Comparison of ENCODE assay signal across 24 mouse cellular contexts in genomic region chr10:62013190-62013589, GRCm38 (mm10). TPM values are rescaled to one million over a fixed set of nuclear protein-coding genes. Genes with fewer than 3 reads are reported as not detected.
A peak's percentile ranks its signal among the peaks of the same experiment; 100 is the strongest.
DNase-seq lines count a peak whose midpoint lies in the region; ATAC-seq lines count a peak whose summit lies in the region.
"Had no signal": no experiment of that assay in that cellular context is flagged by ENCODE, and none has a peak within 500 bp of the region (broad histone marks: within the 10 kb centered on the region; RNA-seq: fewer than 3 reads in every experiment).

No protein-coding gene starts in this region.

- H3K36me3 ChIP-seq in intestine, embryonic 16.5 days (ENCODE audit: control insufficient read depth, insufficient read depth, low read length), result no peaks in the 10 kb centered on the region
- H3K36me3 ChIP-seq: embryonic facial prominence, embryonic 13.5 days; embryonic facial prominence, embryonic 15.5 days; forebrain, embryonic 10.5 days; forebrain, embryonic 12.5 days; G1E had no signal

- no peak overlapping the region for H3K27ac ChIP-seq in intestine, embryonic 16.5 days (ENCODE audit: low read length)
- H3K27ac ChIP-seq: embryonic facial prominence, embryonic 13.5 days; embryonic facial prominence, embryonic 15.5 days; forebrain, embryonic 10.5 days; forebrain, embryonic 12.5 days had no signal

- no peak overlapping the region for H3K4me2 ChIP-seq in intestine, embryonic 16.5 days (ENCODE audit: low read depth, low read length)
- H3K4me2 ChIP-seq: embryonic facial prominence, embryonic 13.5 days; embryonic facial prominence, embryonic 15.5 days; forebrain, embryonic 12.5 days had no signal

- no peak overlapping the region for H3K9ac ChIP-seq in intestine, embryonic 16.5 days (ENCODE audit: low read depth, low read length)
- H3K9ac ChIP-seq: embryonic facial prominence, embryonic 13.5 days; embryonic facial prominence, embryonic 15.5 days; forebrain, embryonic 12.5 days had no signal

- 88% methylated on average over 5 of the region's 5 CpGs for WGBS in intestine, embryonic 16.5 days

- no peaks in the 10 kb centered on the region for H3K9me3 ChIP-seq in intestine, embryonic 16.5 days (ENCODE audit: control insufficient read depth, low read length)
- H3K9me3 ChIP-seq: embryonic facial prominence, embryonic 13.5 days; embryonic facial prominence, embryonic 15.5 days; forebrain, embryonic 10.5 days; forebrain, embryonic 12.5 days; G1E had no signal

- H3K27me3 ChIP-seq in intestine, embryonic 16.5 days (replicated peaks; ENCODE audit: control insufficient read depth, insufficient read depth, low read length), result no peaks in the 10 kb centered on the region
- H3K27me3 ChIP-seq: embryonic facial prominence, embryonic 13.5 days; embryonic facial prominence, embryonic 15.5 days had no signal

- no peak overlapping the region for H3K4me3 ChIP-seq in intestine, embryonic 16.5 days (ENCODE audit: low read length)
- H3K4me3 ChIP-seq: embryonic facial prominence, embryonic 13.5 days; embryonic facial prominence, embryonic 15.5 days; erythroblast, embryonic 14.5 days; forebrain, embryonic 10.5 days; forebrain, embryonic 12.5 days had no signal

- intact Hi-C loops in heart, postnatal 25 days (cut with DNase I), result no loop called here

- H3K4me1 ChIP-seq in intestine, embryonic 16.5 days (ENCODE audit: control insufficient read depth, insufficient read depth, low read length), result no peaks in the 10 kb centered on the region
- H3K4me1 ChIP-seq: forebrain, embryonic 12.5 days had no signal

- peak; percentile 39 for DNase-seq in ES-CJ7 (ENCODE audit: low read depth, low spot score)
- DNase-seq in R1 (ENCODE audit: low read depth, low spot score), result peak; percentile 83
- no peak for DNase-seq in heart, postnatal 25 days (ENCODE audit: low spot score)
- DNase-seq in embryo, embryonic 9.5 days (ENCODE audit: extremely low spot score), result no peak
- DNase-seq: adrenal gland, adult 8-10 months; adrenal gland, postnatal 14 days; adrenal gland, postnatal 36 days; cerebellum, adult 11 months; cerebellum, adult 18-20 months; cerebellum, adult 8-10 months; cerebellum, adult 9-11 months; cerebellum, postnatal 14 days had no signal

- ATAC-seq in intestine, embryonic 16.5 days, result no peak
- ATAC-seq: activated CD4-positive, CD25-positive, alpha-beta regulatory T cell, adult 4 months; forebrain, embryonic 14.5 days; forebrain, embryonic 16.5 days; Patski had no signal

RNA-seq across cellular contexts. Expression of gene Col13a1, which starts 34.3 kb away (rescaled TPM):
- under 1 TPM; 0.78 to 0.86 TPM for total RNA-seq in heart, postnatal 25 days (2021)
- 4.5 and 5.7 TPM in 2 replicates for polyA plus RNA-seq in intestine, embryonic 16.5 days (2015; fragmentation: Nextera tagmentation; extraction: Ambion mirVana)
- polyA plus RNA-seq: activated CD4-positive, CD25-positive, alpha-beta regulatory T cell, adult 4 months; C2C12; G1E; Patski had no signal

Comparison
In these comparisons a context has a peak if more than half of its experiments do, and no peak if none do; other contexts are left out.
1. DNase-seq: peak in ES-CJ7 (single experiment) and R1 (single experiment); none in heart, postnatal 25 days (single experiment) and embryo, embryonic 9.5 days (single experiment).